Mouse (Mus musculus) bone marrow, adult 2 months (tissue): ENCODE measurements around the gene Tyms.

Source experiments
- CTCF ChIP-seq: fragments of 200-500 bp; IDR thresholded peaks from 2 replicates; pipeline ENCODE4 v1.5.1; 2011; ENCODE audit warnings: low read length, control low read depth; ENCODE audit not compliant: control insufficient read depth, insufficient read depth
- POLR2A ChIP-seq: fragments of 200-500 bp; IDR thresholded peaks from 2 replicates; pipeline ENCODE4 v1.6.1; 2011; ENCODE audit warnings: low read depth, mild to moderate bottlenecking, control low read depth, low read length, borderline replicate concordance; ENCODE audit not compliant: control insufficient read depth

DNA sequence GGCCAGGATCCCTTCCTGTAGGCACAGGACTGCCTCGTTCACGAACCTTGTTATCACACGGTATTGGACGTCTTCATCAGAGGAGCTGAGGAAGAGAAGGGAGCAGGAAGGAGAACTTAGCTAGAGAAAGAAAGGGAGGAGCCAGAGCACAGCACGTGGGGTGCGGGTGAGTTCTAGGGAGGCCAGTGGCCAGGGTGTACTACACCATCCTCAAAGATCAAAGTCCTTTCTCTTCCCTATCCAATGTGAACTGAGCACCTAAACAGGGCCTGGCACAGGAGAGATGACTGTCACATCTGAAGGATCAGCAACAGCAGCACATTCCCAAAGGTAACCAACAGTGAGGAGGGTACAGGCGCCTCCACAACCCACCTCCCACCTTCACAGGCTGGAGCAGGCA lies 46.7 kb upstream of the Tyms start:
- TF ChIP-seq POLR2A (no peak), CTCF (no peak)
